In genomic region chr11:116318719-116319659, GRCm38 (mm10) we compare ENCODE assay signal across 8 mouse cellular contexts. TPM values are rescaled to one million over a fixed set of nuclear protein-coding genes. Genes with fewer than 3 reads are reported as not detected.
DNase-seq lines count a peak whose midpoint lies in the region; ATAC-seq and TF ChIP-seq lines count a peak whose summit lies in the region.

No protein-coding gene starts in this region.

- TF ChIP-seq CTCF in liver, embryonic 14.5 days (IDR thresholded peaks at IDR 0.05; ENCODE audit: low read depth) = peak; percentile 98

- no peaks in the 10 kb centered on the region for H3K36me3 ChIP-seq in heart, embryonic 16.5 days (ENCODE audit: control insufficient read depth, insufficient read depth)
- no peaks in the 10 kb centered on the region for H3K36me3 ChIP-seq in liver, embryonic 14.5 days (replicated peaks; ENCODE audit: control insufficient read depth, insufficient read depth, low read depth)
- H3K36me3 ChIP-seq in stomach, embryonic 15.5 days = no peaks in the 10 kb centered on the region

- H3K9ac ChIP-seq in heart, embryonic 16.5 days (ENCODE audit: low read length) = peak overlapping the region; percentile 77
- H3K9ac ChIP-seq in liver, embryonic 14.5 days (replicated peaks) = peak overlapping the region; percentile 45
- H3K9ac ChIP-seq in stomach, embryonic 15.5 days = peak overlapping the region; percentile 57

- peak overlapping the region; percentile 53 for H3K4me3 ChIP-seq in heart, embryonic 16.5 days (ENCODE audit: low read length)
- H3K4me3 ChIP-seq in liver, embryonic 14.5 days (ENCODE audit: insufficient read depth in 1 of 2, low read depth in 2 of 2, low read length in 2 of 2) = peak overlapping the region; percentile 38 to 48
- peak overlapping the region; percentile 46 for H3K4me3 ChIP-seq in stomach, embryonic 15.5 days (replicated peaks)

- H3K27me3 ChIP-seq in heart, embryonic 16.5 days (ENCODE audit: control insufficient read depth, insufficient read depth, low read length) = no peaks in the 10 kb centered on the region
- H3K27me3 ChIP-seq in liver, embryonic 14.5 days (ENCODE audit: control insufficient read depth, insufficient read depth, low read length) = no peaks in the 10 kb centered on the region; the same call in 1 of the 2 replicates
- H3K27me3 ChIP-seq in stomach, embryonic 15.5 days (replicated peaks) = no peaks in the 10 kb centered on the region

- peak overlapping the region; percentile 95 for H3K4me2 ChIP-seq in heart, embryonic 16.5 days (ENCODE audit: low read depth, low read length)
- H3K4me2 ChIP-seq in liver, embryonic 14.5 days (ENCODE audit: low read depth) = peak overlapping the region; percentile 71
- peak overlapping the region; percentile 99 for H3K4me2 ChIP-seq in stomach, embryonic 15.5 days

- TF ChIP-seq EP300 in liver, embryonic 14.5 days (IDR thresholded peaks at IDR 0.05; ENCODE audit: low read depth) = no peak

- no peaks in the 10 kb centered on the region for H3K9me3 ChIP-seq in heart, embryonic 16.5 days (replicated peaks; ENCODE audit: control insufficient read depth, low read length)
- no peaks in the 10 kb centered on the region for H3K9me3 ChIP-seq in liver, embryonic 14.5 days (ENCODE audit: control insufficient read depth, low read length)
- H3K9me3 ChIP-seq in stomach, embryonic 15.5 days = no peaks in the 10 kb centered on the region

- no peak overlapping the region for H3K27ac ChIP-seq in heart, embryonic 16.5 days (ENCODE audit: low read length)
- no peak overlapping the region for H3K27ac ChIP-seq in liver, embryonic 14.5 days
- H3K27ac ChIP-seq in stomach, embryonic 15.5 days = no peak overlapping the region

- 0 out of 2 replicates have a peak, but pooled peaks cover 5% of the 10 kb centered on the region for H3K4me1 ChIP-seq in heart, embryonic 16.5 days (ENCODE audit: control insufficient read depth, insufficient read depth, low read length)
- H3K4me1 ChIP-seq in liver, embryonic 14.5 days (replicated peaks; ENCODE audit: control insufficient read depth in 2 of 2, insufficient read depth in 2 of 2, low read length in 1 of 2) = 0 out of 4 replicates have a peak, but pooled peaks cover 0 to 5% of the 10 kb centered on the region in 2 experiments
- H3K4me1 ChIP-seq in stomach, embryonic 15.5 days = peaks cover 10% of the 10 kb centered on the region

- under 1% methylated on average over 41 of the region's 41 CpGs for WGBS in heart, embryonic 16.5 days
- WGBS in liver, embryonic 14.5 days (ENCODE audit: insufficient replicate concordance) = 2% methylated on average over 41 of the region's 41 CpGs
- 1% methylated on average over 41 of the region's 41 CpGs for WGBS in stomach, embryonic 15.5 days

- DNase-seq in c-Kit-negative CD71-positive TER-119-positive erythroid progenitor cells, embryonic 14.5 days (ENCODE audit: low read depth, low spot score) = peak; percentile 56
- DNase-seq in kidney, postnatal 14 days = peak; percentile 87
- DNase-seq in liver, embryonic 14.5 days (ENCODE audit: low read depth in 3 of 3, low spot score in 3 of 3) = peak in 2 of 3 experiments; percentile 51 to 55
- DNase-seq in neural tube, embryonic 10.5 days (ENCODE audit: extremely low spot score, low spot score) = peak; percentile 92

- peak; percentile 83 for ATAC-seq in CD4-positive, CD25-positive, alpha-beta regulatory T cell, adult 4 months
- peak; percentile 80 for ATAC-seq in erythroid progenitor cell, adult 5-6 weeks (replicated peaks; ENCODE audit: low FRiP score, poor library complexity, severe bottlenecking)
- ATAC-seq in heart, embryonic 16.5 days (replicated peaks; ENCODE audit: extremely low read depth, insufficient read depth, low FRiP score) = peak; percentile 85
- ATAC-seq in liver, embryonic 14.5 days (ENCODE audit: insufficient read depth) = peak; percentile 75
- ATAC-seq in stomach, embryonic 15.5 days (ENCODE audit: insufficient read depth, low FRiP score, low read depth) = peak; percentile 56

RNA-seq across cellular contexts. Expression of gene Exoc7, which starts 12.0 kb away (rescaled TPM):
- polyA plus RNA-seq in CD4-positive, CD25-positive, alpha-beta regulatory T cell, adult 4 months (2017; shearing (Covaris generic)) = 100 to 1,000 TPM in 1 of 2 experiments, 10 to 100 TPM in 1; 98.4 to 123 TPM
- total RNA-seq in erythroid progenitor cell, adult 5-6 weeks (2015; ENCODE audit: low replicate concordance) = 7.6 and 8.4 TPM in 2 replicates
- total RNA-seq in erythroid progenitor cell, adult 5-6 weeks (2017; ENCODE audit: low replicate concordance) = 7.4 and 57.7 TPM in 2 replicates
- 50.2 and 54.6 TPM in 2 replicates for polyA plus RNA-seq in heart, embryonic 16.5 days (2015; fragmentation: Nextera tagmentation; extraction: Ambion mirVana)
- 7.1 and 8.8 TPM in 2 replicates for polyA plus RNA-seq in liver, embryonic 14.5 days (2012; rRNA removed)
- 14.9 and 16.7 TPM in 2 replicates for polyA plus RNA-seq in liver, embryonic 14.5 days (2014; fragmentation: Nextera tagmentation; extraction: Ambion mirVana)
- polyA plus RNA-seq in stomach, embryonic 15.5 days (2015; fragmentation: Nextera tagmentation; extraction: Ambion mirVana) = 52.3 and 52.9 TPM in 2 replicates

RNA-seq across cellular contexts. Expression of gene Foxj1, which starts 16.2 kb away (rescaled TPM):
- polyA plus RNA-seq in CD4-positive, CD25-positive, alpha-beta regulatory T cell, adult 4 months (2017; shearing (Covaris generic)) = not detected
- total RNA-seq in erythroid progenitor cell, adult 5-6 weeks (2015; ENCODE audit: low replicate concordance) = not detected in 2 replicates
- total RNA-seq in erythroid progenitor cell, adult 5-6 weeks (2017; ENCODE audit: low replicate concordance) = 0.83 TPM in 1 of 2 replicates, not detected in the other
- polyA plus RNA-seq in heart, embryonic 16.5 days (2015; fragmentation: Nextera tagmentation; extraction: Ambion mirVana) = 2.0 and 4.3 TPM in 2 replicates
- polyA plus RNA-seq in liver, embryonic 14.5 days (2012; rRNA removed) = 1.2 and 1.4 TPM in 2 replicates
- polyA plus RNA-seq in liver, embryonic 14.5 days (2014; fragmentation: Nextera tagmentation; extraction: Ambion mirVana) = 0.76 and 0.80 TPM in 2 replicates
- polyA plus RNA-seq in stomach, embryonic 15.5 days (2015; fragmentation: Nextera tagmentation; extraction: Ambion mirVana) = 0.97 and 1.1 TPM in 2 replicates

RNA-seq across cellular contexts. Expression of gene Galr2, which starts 38.2 kb away (rescaled TPM):
- polyA plus RNA-seq in CD4-positive, CD25-positive, alpha-beta regulatory T cell, adult 4 months (2017; shearing (Covaris generic)) = not detected
- total RNA-seq in erythroid progenitor cell, adult 5-6 weeks (2015; ENCODE audit: low replicate concordance) = not detected in 2 replicates
- total RNA-seq in erythroid progenitor cell, adult 5-6 weeks (2017; ENCODE audit: low replicate concordance) = not detected in 2 replicates
- 0.11 and 0.20 TPM in 2 replicates for polyA plus RNA-seq in heart, embryonic 16.5 days (2015; fragmentation: Nextera tagmentation; extraction: Ambion mirVana)
- 0.02 TPM in 1 of 2 replicates, not detected in the other for polyA plus RNA-seq in liver, embryonic 14.5 days (2012; rRNA removed)
- not detected in 2 replicates for polyA plus RNA-seq in liver, embryonic 14.5 days (2014; fragmentation: Nextera tagmentation; extraction: Ambion mirVana)
- polyA plus RNA-seq in stomach, embryonic 15.5 days (2015; fragmentation: Nextera tagmentation; extraction: Ambion mirVana) = 0.15 and 0.35 TPM in 2 replicates

RNA-seq across cellular contexts. Expression of gene Srp68, which starts 45.0 kb away (rescaled TPM):
- 10 to 100 TPM; 39.5 to 53.9 TPM for polyA plus RNA-seq in CD4-positive, CD25-positive, alpha-beta regulatory T cell, adult 4 months (2017; shearing (Covaris generic))
- total RNA-seq in erythroid progenitor cell, adult 5-6 weeks (2015; ENCODE audit: low replicate concordance) = 13.7 and 18.9 TPM in 2 replicates
- 18.2 and 21.3 TPM in 2 replicates for total RNA-seq in erythroid progenitor cell, adult 5-6 weeks (2017; ENCODE audit: low replicate concordance)
- polyA plus RNA-seq in heart, embryonic 16.5 days (2015; fragmentation: Nextera tagmentation; extraction: Ambion mirVana) = 65.9 and 72.3 TPM in 2 replicates
- 31.9 and 37.6 TPM in 2 replicates for polyA plus RNA-seq in liver, embryonic 14.5 days (2012; rRNA removed)
- 28.8 and 33.8 TPM in 2 replicates for polyA plus RNA-seq in liver, embryonic 14.5 days (2014; fragmentation: Nextera tagmentation; extraction: Ambion mirVana)
- 89.5 and 101 TPM in 2 replicates for polyA plus RNA-seq in stomach, embryonic 15.5 days (2015; fragmentation: Nextera tagmentation; extraction: Ambion mirVana)
